Mouse (Mus musculus): ENCODE data around the gene Lpar2. TPM values are rescaled to one million over a fixed set of nuclear protein-coding genes. Genes with fewer than 3 reads are reported as not detected.

The Lpar2 gene
- polyA plus RNA-seq, 1 experiment from 2014 or later: 1.2 TPM

DNA sequence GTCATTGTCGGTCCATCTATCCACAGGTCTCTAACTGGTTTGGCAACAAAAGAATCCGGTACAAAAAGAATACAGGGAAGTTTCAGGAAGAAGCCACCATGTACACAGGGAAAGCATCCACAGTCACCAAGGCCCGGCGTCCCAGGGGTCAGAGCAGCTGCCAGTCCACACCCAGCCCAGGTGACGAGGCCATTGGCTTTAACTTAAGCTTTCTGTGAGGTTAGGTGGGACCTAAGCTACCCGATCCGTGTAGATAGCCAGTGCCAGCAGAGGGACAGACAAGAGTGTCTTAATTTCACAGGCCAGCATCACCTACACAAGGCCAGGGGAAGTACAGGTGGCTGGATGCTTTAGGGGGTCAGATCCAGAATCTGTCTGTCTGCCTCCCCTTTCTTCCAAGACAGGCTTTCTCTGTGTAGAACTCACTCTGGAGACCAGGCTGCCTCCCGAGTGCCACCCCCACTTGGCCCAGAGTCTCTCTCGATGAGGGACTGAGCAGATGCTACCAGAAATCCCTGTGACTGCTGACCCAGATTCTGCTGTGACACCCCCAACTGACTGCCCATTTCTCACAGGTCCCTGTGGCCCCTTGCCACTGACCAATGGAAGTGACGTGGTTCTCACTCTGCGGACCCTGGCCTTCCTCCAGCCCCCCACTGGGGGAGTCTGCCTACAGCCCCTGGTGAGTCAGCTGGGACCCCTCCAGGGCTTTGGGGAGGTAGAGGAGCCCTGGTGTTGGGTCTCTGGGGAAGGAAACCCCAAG is 48.0 kb downstream of the Lpar2 start:
- Histone ChIP-seq H3K9ac (ENCODE audit: low read length) (no peak overlapping the region), H3K4me3 (ENCODE audit: low read depth, low read length) (no peak overlapping the region), H3K36me3 (ENCODE audit: control insufficient read depth, insufficient read depth, low read length) (no peaks in the 10 kb centered on the region; the same call in 1 of the 2 replicates), H3K4me1 (ENCODE audit: control insufficient read depth, insufficient read depth, low read length) (no peaks in the 10 kb centered on the region), H3K27ac (ENCODE audit: low read depth, low read length) (no peak overlapping the region), H3K4me2 (ENCODE audit: low read depth) (no peak overlapping the region), H3K9me3 (ENCODE audit: control insufficient read depth, low read length) (no peaks in the 10 kb centered on the region), H3K27me3 (ENCODE audit: control insufficient read depth, insufficient read depth, low read length) (no peaks in the 10 kb centered on the region)
- DNase-seq (ENCODE audit: low spot score) (no peak), ATAC-seq (ENCODE audit: insufficient read depth, low FRiP score, low TSS enrichment) (no peak)
- WGBS: 88% methylated on average over 11 of the region's 11 CpGs

DNA sequence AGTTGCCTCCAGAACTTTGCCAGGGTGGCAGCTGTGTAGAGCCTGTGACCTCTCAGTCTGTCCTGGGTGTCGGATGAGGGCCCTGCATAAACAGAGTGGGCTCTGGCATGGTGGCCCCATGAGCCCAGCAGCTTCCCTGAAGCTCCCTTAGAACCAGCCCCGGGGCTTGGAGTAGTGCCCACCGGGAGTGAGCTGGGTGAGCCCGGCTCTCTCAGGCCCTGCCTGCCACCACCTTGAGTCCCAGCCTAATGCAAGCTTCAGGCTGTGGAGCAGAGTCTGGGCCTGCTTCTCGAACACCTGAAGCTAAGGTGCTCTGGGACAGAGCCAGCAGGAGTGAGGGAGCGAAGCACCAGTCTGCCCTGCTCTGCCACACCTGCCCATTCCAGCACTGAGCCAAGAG is 48.7 kb downstream of the Lpar2 start:
- 88% methylated on average over 6 of the region's 6 CpGs for WGBS
- Histone ChIP-seq H3K9ac (ENCODE audit: low read length) (no peak overlapping the region), H3K27ac (ENCODE audit: low read depth, low read length) (no peak overlapping the region), H3K4me1 (ENCODE audit: control insufficient read depth, insufficient read depth, low read length) (no peaks in the 10 kb centered on the region), H3K4me3 (ENCODE audit: low read depth, low read length) (no peak overlapping the region), H3K9me3 (ENCODE audit: control insufficient read depth, low read length) (no peaks in the 10 kb centered on the region), H3K27me3 (ENCODE audit: control insufficient read depth, insufficient read depth, low read length) (no peaks in the 10 kb centered on the region), H3K4me2 (ENCODE audit: low read depth) (no peak overlapping the region), H3K36me3 (ENCODE audit: control insufficient read depth, insufficient read depth, low read length) (no peaks in the 10 kb centered on the region; the same call in 1 of the 2 replicates)
- ATAC-seq (ENCODE audit: insufficient read depth, low FRiP score, low TSS enrichment) (no peak), DNase-seq (ENCODE audit: low spot score) (no peak)

DNA sequence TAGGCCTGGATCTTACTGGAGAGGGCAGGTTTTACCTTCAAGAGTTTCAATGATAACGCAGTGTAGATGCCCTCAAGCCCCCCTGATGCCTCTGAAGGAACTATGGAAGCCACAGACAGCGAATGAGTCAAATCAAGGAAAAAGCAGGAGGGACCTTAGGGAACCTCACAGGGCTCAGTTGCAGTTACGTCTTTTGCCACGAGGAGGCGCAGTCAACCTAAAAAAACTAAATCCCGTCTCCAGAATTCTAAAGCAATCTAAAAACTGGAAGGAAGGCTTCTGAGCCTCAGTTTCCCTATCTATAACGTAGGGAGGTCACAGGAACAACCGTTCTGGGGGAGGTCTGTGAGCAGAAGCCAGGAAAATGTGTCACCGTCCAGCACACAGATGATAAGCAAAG is 51.9 kb downstream of the Lpar2 start:
- Histone ChIP-seq H3K4me1 (ENCODE audit: control insufficient read depth, insufficient read depth, low read length) (no peaks in the 10 kb centered on the region), H3K4me3 (ENCODE audit: low read depth, low read length) (no peak overlapping the region), H3K9ac (ENCODE audit: low read length) (no peak overlapping the region), H3K27ac (ENCODE audit: low read depth, low read length) (no peak overlapping the region), H3K27me3 (ENCODE audit: control insufficient read depth, insufficient read depth, low read length) (peaks cover 2% of the 10 kb centered on the region), H3K9me3 (ENCODE audit: control insufficient read depth, low read length) (no peaks in the 10 kb centered on the region), H3K4me2 (ENCODE audit: low read depth) (no peak overlapping the region), H3K36me3 (ENCODE audit: control insufficient read depth, insufficient read depth, low read length) (no peaks in the 10 kb centered on the region; the same call in 1 of the 2 replicates)
- peak; percentile 82 for DNase-seq (ENCODE audit: low spot score)
- no peak for ATAC-seq (ENCODE audit: insufficient read depth, low FRiP score, low TSS enrichment)
- 10% methylated on average over 9 of the region's 9 CpGs for WGBS

DNA sequence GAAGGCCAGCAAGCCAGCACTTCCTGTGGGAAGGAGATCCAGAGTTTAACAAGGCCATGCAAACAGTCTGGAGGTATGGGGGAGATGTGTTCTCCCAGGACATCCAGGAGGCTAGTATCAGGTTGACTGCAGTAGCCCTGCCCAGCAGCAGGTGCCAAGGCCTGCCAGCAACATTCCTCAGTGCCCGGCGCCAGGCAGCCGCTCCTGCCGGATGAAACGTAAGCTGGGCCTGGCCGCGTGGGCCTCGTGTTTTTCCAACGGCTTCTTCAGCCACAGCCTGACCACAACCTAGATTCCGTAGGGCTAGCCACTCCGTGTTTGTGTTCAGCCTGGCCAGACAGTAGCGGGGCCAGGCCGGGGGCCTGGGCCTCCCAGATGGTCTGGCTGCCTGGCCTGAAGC is 52.4 kb downstream of the Lpar2 start:
- no peak for DNase-seq (ENCODE audit: low spot score)
- Histone ChIP-seq H3K36me3 (ENCODE audit: control insufficient read depth, insufficient read depth, low read length) (no peaks in the 10 kb centered on the region; the same call in 1 of the 2 replicates), H3K27ac (ENCODE audit: low read depth, low read length) (no peak overlapping the region), H3K4me2 (ENCODE audit: low read depth) (no peak overlapping the region), H3K4me3 (ENCODE audit: low read depth, low read length) (no peak overlapping the region), H3K4me1 (ENCODE audit: control insufficient read depth, insufficient read depth, low read length) (no peaks in the 10 kb centered on the region), H3K27me3 (ENCODE audit: control insufficient read depth, insufficient read depth, low read length) (peaks cover 7% of the 10 kb centered on the region), H3K9me3 (ENCODE audit: control insufficient read depth, low read length) (no peaks in the 10 kb centered on the region), H3K9ac (ENCODE audit: low read length) (no peak overlapping the region)
- ATAC-seq (ENCODE audit: insufficient read depth, low FRiP score, low TSS enrichment): no peak
- 88% methylated on average over 13 of the region's 13 CpGs for WGBS

DNA sequence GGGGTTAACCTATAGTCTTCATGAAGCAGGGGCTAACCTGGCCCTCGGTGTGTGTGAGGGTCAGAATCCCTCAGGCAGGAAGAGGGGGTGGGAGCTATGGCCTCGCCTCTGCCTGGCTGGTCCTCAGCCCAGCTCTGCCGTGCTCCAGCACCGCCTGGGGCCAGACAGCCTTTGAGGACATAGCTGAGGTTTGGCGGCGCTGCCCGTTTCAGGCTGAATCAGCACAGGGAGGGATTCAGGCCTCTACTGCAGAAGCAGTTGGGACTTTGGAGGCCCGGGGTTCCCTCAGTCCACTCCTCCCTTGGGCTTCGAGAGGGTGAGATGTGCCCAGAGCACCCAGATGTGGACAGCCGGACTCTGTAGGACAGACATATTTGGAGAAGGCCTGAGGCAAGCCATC is 53.9 kb downstream of the Lpar2 start:
- H3K27ac ChIP-seq (ENCODE audit: low read depth, low read length): no peak overlapping the region
- DNase-seq (ENCODE audit: low spot score): no peak
- 54% methylated on average over 10 of the region's 10 CpGs for WGBS
- H3K4me3 ChIP-seq (ENCODE audit: low read depth, low read length): no peak overlapping the region
- H3K36me3 ChIP-seq (ENCODE audit: control insufficient read depth, insufficient read depth, low read length): no peaks in the 10 kb centered on the region; the same call in 1 of the 2 replicates
- H3K9ac ChIP-seq (ENCODE audit: low read length): no peak overlapping the region
- no peak for ATAC-seq (ENCODE audit: insufficient read depth, low FRiP score, low TSS enrichment)
- no peaks in the 10 kb centered on the region for H3K4me1 ChIP-seq (ENCODE audit: control insufficient read depth, insufficient read depth, low read length)
- H3K27me3 ChIP-seq (ENCODE audit: control insufficient read depth, insufficient read depth, low read length): peaks cover 21% of the 10 kb centered on the region
- no peaks in the 10 kb centered on the region for H3K9me3 ChIP-seq (ENCODE audit: control insufficient read depth, low read length)
- H3K4me2 ChIP-seq (ENCODE audit: low read depth): no peak overlapping the region

DNA sequence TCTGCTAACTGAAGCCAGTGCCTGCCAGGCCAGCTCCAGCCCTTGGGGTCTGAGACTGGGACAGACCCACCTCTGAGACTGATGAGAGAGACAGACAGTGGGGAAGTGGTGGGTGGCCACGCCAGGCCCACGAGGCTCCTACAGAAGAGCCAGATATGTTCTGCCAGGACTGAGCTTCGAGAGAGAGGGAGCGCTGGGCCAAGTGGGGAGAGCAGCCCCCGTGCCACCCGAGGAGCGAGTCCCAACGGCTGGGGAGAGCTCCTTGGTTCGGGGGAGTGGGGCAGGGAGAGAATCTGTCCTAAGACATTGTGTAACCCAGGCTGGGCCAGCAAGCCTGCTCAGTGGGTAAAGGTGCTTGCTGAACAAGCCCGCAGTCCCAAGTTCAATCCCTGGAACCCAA is 54.7 kb downstream of the Lpar2 start:
- Histone ChIP-seq H3K27me3 (ENCODE audit: control insufficient read depth, insufficient read depth, low read length) (peaks cover 30% of the 10 kb centered on the region), H3K9me3 (ENCODE audit: control insufficient read depth, low read length) (no peaks in the 10 kb centered on the region), H3K4me2 (ENCODE audit: low read depth) (no peak overlapping the region), H3K36me3 (ENCODE audit: control insufficient read depth, insufficient read depth, low read length) (no peaks in the 10 kb centered on the region), H3K27ac (ENCODE audit: low read depth, low read length) (no peak overlapping the region), H3K4me3 (ENCODE audit: low read depth, low read length) (no peak overlapping the region), H3K4me1 (ENCODE audit: control insufficient read depth, insufficient read depth, low read length) (no peaks in the 10 kb centered on the region), H3K9ac (ENCODE audit: low read length) (no peak overlapping the region)
- DNase-seq (ENCODE audit: low spot score) (no peak), ATAC-seq (ENCODE audit: insufficient read depth, low FRiP score, low TSS enrichment) (no peak)
- WGBS: 78% methylated on average over 10 of the region's 10 CpGs

DNA sequence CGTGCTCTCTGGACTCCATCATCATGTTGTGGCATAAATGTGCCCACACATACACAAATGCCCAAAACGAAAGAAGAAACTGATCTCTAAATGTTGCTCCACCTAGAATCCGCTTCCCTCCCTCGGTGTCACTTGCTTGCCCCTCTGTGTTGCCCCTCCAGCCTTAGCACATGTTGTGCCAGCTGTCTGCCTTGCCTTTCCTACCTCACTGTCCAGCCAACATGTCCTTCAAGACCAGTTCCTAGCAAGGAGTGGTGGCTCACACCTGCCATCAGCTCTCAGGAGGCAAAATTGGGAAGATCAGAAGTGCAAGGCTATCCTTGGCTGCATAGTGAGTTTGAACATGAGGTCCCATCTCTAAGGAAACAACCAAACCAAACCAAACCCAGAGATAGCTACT is 55.2 kb downstream of the Lpar2 start:
- Histone ChIP-seq H3K27me3 (ENCODE audit: control insufficient read depth, insufficient read depth, low read length) (peaks cover 34% of the 10 kb centered on the region), H3K4me2 (ENCODE audit: low read depth) (no peak overlapping the region), H3K4me3 (ENCODE audit: low read depth, low read length) (no peak overlapping the region), H3K27ac (ENCODE audit: low read depth, low read length) (no peak overlapping the region), H3K36me3 (ENCODE audit: control insufficient read depth, insufficient read depth, low read length) (no peaks in the 10 kb centered on the region), H3K4me1 (ENCODE audit: control insufficient read depth, insufficient read depth, low read length) (no peaks in the 10 kb centered on the region), H3K9me3 (ENCODE audit: control insufficient read depth, low read length) (no peaks in the 10 kb centered on the region), H3K9ac (ENCODE audit: low read length) (no peak overlapping the region)
- no peak for ATAC-seq (ENCODE audit: insufficient read depth, low FRiP score, low TSS enrichment)
- no peak for DNase-seq (ENCODE audit: low spot score)
- 82% methylated on average over 4 of the region's 4 CpGs for WGBS

DNA sequence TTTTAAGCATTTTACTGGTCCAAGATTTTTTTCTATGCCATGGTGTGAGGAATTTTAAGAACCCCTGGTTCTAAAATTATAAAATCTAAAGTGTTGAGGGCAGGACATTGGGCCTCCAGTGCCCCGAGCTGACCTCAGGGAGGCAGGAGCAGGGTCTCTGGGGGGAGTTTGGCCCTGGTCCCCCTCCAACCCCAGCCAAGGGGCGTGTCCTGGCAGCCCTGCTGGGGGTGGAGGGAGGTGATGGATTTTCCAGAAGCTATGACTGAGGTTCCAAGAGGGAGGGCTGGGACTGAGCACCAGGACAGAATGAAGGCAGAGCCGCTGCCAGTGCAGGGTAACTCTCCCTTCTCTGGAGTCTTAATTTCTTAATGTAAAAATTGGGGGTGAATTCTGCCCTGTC is 55.8 kb downstream of the Lpar2 start:
- H3K4me3 ChIP-seq (ENCODE audit: low read depth, low read length): no peak overlapping the region
- ATAC-seq (ENCODE audit: insufficient read depth, low FRiP score, low TSS enrichment) (no peak), DNase-seq (ENCODE audit: low spot score) (no peak)
- H3K27me3 ChIP-seq (ENCODE audit: control insufficient read depth, insufficient read depth, low read length): peaks cover 40% of the 10 kb centered on the region
- no peaks in the 10 kb centered on the region for H3K9me3 ChIP-seq (ENCODE audit: control insufficient read depth, low read length)
- WGBS: 53% methylated on average over 3 of the region's 3 CpGs
- H3K27ac ChIP-seq (ENCODE audit: low read depth, low read length): no peak overlapping the region
- H3K9ac ChIP-seq (ENCODE audit: low read length): no peak overlapping the region
- H3K4me2 ChIP-seq (ENCODE audit: low read depth): no peak overlapping the region
- no peaks in the 10 kb centered on the region for H3K36me3 ChIP-seq (ENCODE audit: control insufficient read depth, insufficient read depth, low read length)
- no peaks in the 10 kb centered on the region for H3K4me1 ChIP-seq (ENCODE audit: control insufficient read depth, insufficient read depth, low read length)

DNA sequence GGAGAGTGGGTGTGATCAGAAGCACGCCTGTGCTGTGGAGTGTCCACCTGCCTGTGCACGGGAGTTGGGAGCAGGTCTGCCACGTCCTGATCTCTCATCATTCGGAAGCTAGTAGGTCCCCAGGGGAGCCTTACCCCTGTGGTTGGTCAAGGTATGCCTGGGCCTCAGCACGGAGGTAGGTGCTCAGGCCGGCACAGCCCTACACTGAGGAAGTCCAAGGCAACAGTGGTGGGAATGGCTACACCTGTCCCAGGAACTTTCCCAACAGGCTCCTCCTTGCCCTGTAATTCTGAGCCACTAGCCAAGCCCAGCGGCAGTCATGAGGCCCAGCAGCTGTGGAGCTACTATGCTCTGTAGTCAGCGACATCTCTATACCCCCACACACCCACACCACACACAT is 57.4 kb downstream of the Lpar2 start:
- no peak overlapping the region for H3K9ac ChIP-seq (ENCODE audit: low read length)
- no peak overlapping the region for H3K27ac ChIP-seq (ENCODE audit: low read depth, low read length)
- no peaks in the 10 kb centered on the region for H3K36me3 ChIP-seq (ENCODE audit: control insufficient read depth, insufficient read depth, low read length)
- H3K27me3 ChIP-seq (ENCODE audit: control insufficient read depth, insufficient read depth, low read length): peaks cover 57% of the 10 kb centered on the region
- H3K4me2 ChIP-seq (ENCODE audit: low read depth): no peak overlapping the region
- 62% methylated on average over 8 of the region's 8 CpGs for WGBS
- H3K4me3 ChIP-seq (ENCODE audit: low read depth, low read length): no peak overlapping the region
- no peaks in the 10 kb centered on the region for H3K9me3 ChIP-seq (ENCODE audit: control insufficient read depth, low read length)
- DNase-seq (ENCODE audit: low spot score) (no peak), ATAC-seq (ENCODE audit: insufficient read depth, low FRiP score, low TSS enrichment) (no peak)
- H3K4me1 ChIP-seq (ENCODE audit: control insufficient read depth, insufficient read depth, low read length): no peaks in the 10 kb centered on the region
